Mouse (Mus musculus) hindbrain, postnatal 0 days (tissue): Measurements from ENCODE around the gene Cops7a. TPM values are rescaled to one million over a fixed set of nuclear protein-coding genes. Genes with fewer than 3 reads are reported as not detected.

Source experiments
- ATAC-seq: fragments of 200-750 bp; cut with Nextera tagmentation; 2 replicates; pipeline ENCODE4 v1.8.0; 2017; ENCODE audit warnings: mild to moderate bottlenecking, moderate TSS enrichment, moderate library complexity
- DNase-seq: peaks from one replicate; pipeline ENCODE4 v3.0.0-alpha.2; 2015; ENCODE audit warnings: low spot score
- H3K27ac ChIP-seq: fragments of 300-500 bp; sonication (generic); 2 replicates; pipeline ENCODE4 v1.5.1; 2014; ENCODE audit warnings: mild to moderate bottlenecking
- H3K27me3 ChIP-seq: fragments of 300-500 bp; sonication (generic); 2 replicates; pipeline ENCODE4 v1.6.1; 2014; ENCODE audit warnings: low read length, mixed read lengths; ENCODE audit not compliant: insufficient read depth
- H3K36me3 ChIP-seq: fragments of 300-500 bp; sonication (generic); 2 replicates; pipeline ENCODE4 v1.6.1; 2014; ENCODE audit warnings: low read length, mixed read lengths; ENCODE audit not compliant: insufficient read depth
- H3K4me1 ChIP-seq: fragments of 300-500 bp; sonication (generic); 2 replicates; pipeline ENCODE4 v1.6.1; 2014; ENCODE audit warnings: antibody characterized with exemption, low read length, mixed read lengths; ENCODE audit not compliant: insufficient read depth
- H3K4me2 ChIP-seq: fragments of 300-500 bp; sonication (generic); 2 replicates; pipeline ENCODE4 v1.6.1; 2014; ENCODE audit warnings: low read depth, mild to moderate bottlenecking, low read length, moderate library complexity, mixed read lengths
- H3K4me3 ChIP-seq: fragments of 300-500 bp; sonication (generic); 2 replicates; pipeline ENCODE4 v1.5.1; 2014; ENCODE audit warnings: low read length
- H3K9ac ChIP-seq: fragments of 300-500 bp; sonication (generic); replicated peaks from 2 replicates; pipeline ENCODE4 v1.6.1; 2014; ENCODE audit warnings: mild to moderate bottlenecking, low read length, moderate library complexity, mixed read lengths
- H3K9me3 ChIP-seq: fragments of 300-500 bp; sonication (generic); 2 replicates; pipeline ENCODE4 v1.6.1; 2016; ENCODE audit warnings: low read length, mixed read lengths
- CTCF ChIP-seq: IDR thresholded peaks from 2 replicates; pipeline ENCODE4 v1.5.1; 2016; ENCODE audit warnings: antibody characterized with exemption, control low read depth, low read depth
- WGBS: fragments of 180-500 bp; shearing (Covaris S2); extraction: QIAGEN DNeasy Blood & Tissue Kit; methylation state at CpG from one replicate; pipeline ENCODE4 v1.1.7; 2014; 5-methylcytosine and 5-hydroxymethylcytosine counted together
- polyA plus RNA-seq: library from polyadenylated mRNA; unstranded; fragments of >200 nt; fragmentation: Nextera tagmentation; extraction: Ambion mirVana; gene quantifications from 2 replicates; pipeline ENCODE4 v1.2.1, GENCODE M21; 2015
- total RNA-seq: library from RNA; depleted of rRNA; stranded (reverse); fragments of >200 nt; gene quantifications from 2 replicates; pipeline ENCODE4 v1.2.3, GENCODE M21; 2014

Gene Cops7a
- total and polyA plus RNA-seq, 2 experiments from 2014 or later, result 101 to 146 TPM

- Histone ChIP-seq H3K4me2 (peak overlapping the region; percentile 88), H3K4me3 (peak overlapping the region; percentile 59), H3K9me3 (no peaks in the 10 kb centered on the region), H3K9ac (peak overlapping the region; percentile 84), H3K27ac (peak overlapping the region; percentile 91), H3K36me3 (peaks cover 17% of the 10 kb centered on the region), H3K27me3 (no peaks in the 10 kb centered on the region), H3K4me1 (peaks cover 12% of the 10 kb centered on the region)
- 44% methylated on average over 16 of the region's 16 CpGs for WGBS
- TF ChIP-seq CTCF, result no peak
- ATAC-seq, result peak; percentile 30
- DNase-seq, result no peak
Measured at GRCm38 (mm10) chr6:124964638-124965037, 700 bp downstream of the Cops7a start.

GRCm38 (mm10) chr6:124961021-124961420 is 4.3 kb downstream of the Cops7a start:
- Histone ChIP-seq H3K9ac (no peak overlapping the region), H3K4me2 (no peak overlapping the region), H3K36me3 (peaks cover 29% of the 10 kb centered on the region), H3K27me3 (no peaks in the 10 kb centered on the region), H3K27ac (no peak overlapping the region), H3K4me3 (no peak overlapping the region), H3K9me3 (no peaks in the 10 kb centered on the region), H3K4me1 (peaks cover 6% of the 10 kb centered on the region)
- TF ChIP-seq CTCF, result no peak
- DNase-seq (no peak), ATAC-seq (no peak)
- WGBS, result 92% methylated on average over 12 of the region's 12 CpGs

GRCm38 (mm10) chr6:124959960-124960359 is 5.4 kb downstream of the Cops7a start:
- H3K36me3 ChIP-seq, result peaks cover 29% of the 10 kb centered on the region
- WGBS, result 90% methylated on average over 13 of the region's 13 CpGs
- no peaks in the 10 kb centered on the region for H3K9me3 ChIP-seq

GRCm38 (mm10) chr6:124958127-124958526 is 7.2 kb downstream of the Cops7a start:
- TF ChIP-seq CTCF, result no peak

More at GRCm38 (mm10) chr6:124959960-124960359, 5.4 kb downstream of the Cops7a start:
- H3K4me3 ChIP-seq, result no peak overlapping the region
- peaks cover 5% of the 10 kb centered on the region for H3K4me1 ChIP-seq
- no peak overlapping the region for H3K27ac ChIP-seq
- H3K27me3 ChIP-seq, result no peaks in the 10 kb centered on the region
- ATAC-seq (no peak), DNase-seq (no peak)
- no peak overlapping the region for H3K4me2 ChIP-seq
- H3K9ac ChIP-seq, result no peak overlapping the region
- TF ChIP-seq CTCF, result no peak

GRCm38 (mm10) chr6:124955212-124955611 is 10.1 kb downstream of the Cops7a start:
- Histone ChIP-seq H3K27me3 (no peaks in the 10 kb centered on the region), H3K4me1 (no peaks in the 10 kb centered on the region), H3K36me3 (peaks cover 18% of the 10 kb centered on the region; the same call in 1 of the 2 replicates), H3K4me2 (no peak overlapping the region), H3K27ac (no peak overlapping the region), H3K9ac (no peak overlapping the region), H3K9me3 (no peaks in the 10 kb centered on the region), H3K4me3 (no peak overlapping the region)
- TF ChIP-seq CTCF, result no peak
- WGBS, result 98% methylated on average over 4 of the region's 4 CpGs
- DNase-seq (no peak), ATAC-seq (no peak)

More at GRCm38 (mm10) chr6:124958127-124958526, 7.2 kb downstream of the Cops7a start:
- H3K27ac ChIP-seq, result no peak overlapping the region
- no peak overlapping the region for H3K9ac ChIP-seq
- ATAC-seq (no peak), DNase-seq (no peak)
- no peaks in the 10 kb centered on the region for H3K27me3 ChIP-seq
- H3K4me1 ChIP-seq, result no peaks in the 10 kb centered on the region
- WGBS, result 87% methylated on average over 3 of the region's 3 CpGs
- H3K4me2 ChIP-seq, result no peak overlapping the region
- peaks cover 29% of the 10 kb centered on the region for H3K36me3 ChIP-seq
- H3K9me3 ChIP-seq, result no peaks in the 10 kb centered on the region
- H3K4me3 ChIP-seq, result no peak overlapping the region

GRCm38 (mm10) chr6:124953991-124954715 is 11.2 kb downstream of the Cops7a start:
- Histone ChIP-seq H3K27me3 (no peaks in the 10 kb centered on the region), H3K9ac (no peak overlapping the region), H3K9me3 (no peaks in the 10 kb centered on the region), H3K36me3 (peaks cover 7% of the 10 kb centered on the region; the same call in 1 of the 2 replicates), H3K4me1 (no peaks in the 10 kb centered on the region), H3K27ac (no peak overlapping the region), H3K4me3 (no peak overlapping the region), H3K4me2 (no peak overlapping the region)
- DNase-seq, result no peak
- no peak for TF ChIP-seq CTCF
- WGBS, result 91% methylated on average over 2 of the region's 2 CpGs
- no peak for ATAC-seq

- Histone ChIP-seq H3K4me1 (no peaks in the 10 kb centered on the region), H3K4me3 (no peak overlapping the region), H3K27ac (no peak overlapping the region), H3K4me2 (no peak overlapping the region), H3K9me3 (no peaks in the 10 kb centered on the region), H3K36me3 (no peaks in the 10 kb centered on the region), H3K27me3 (no peaks in the 10 kb centered on the region), H3K9ac (no peak overlapping the region)
- ATAC-seq, result no peak
- no peak for TF ChIP-seq CTCF
- no peak for DNase-seq
- WGBS, result 79% methylated on average over 3 of the region's 3 CpGs
Measured at GRCm38 (mm10) chr6:124943526-124943925, 21.8 kb downstream of the Cops7a start.
